Mouse (Mus musculus) bone marrow, adult 2 months (tissue): ENCODE measurements around the gene Insl3. TPM values are rescaled to one million over a fixed set of nuclear protein-coding genes. Genes with fewer than 3 reads are reported as not detected.

Source experiments
- H3K27ac ChIP-seq: fragments of 200-500 bp; 2 replicates; pipeline ENCODE4 v1.5.1; 2012; ENCODE audit warnings: low read depth, mild to moderate bottlenecking, control low read depth, inconsistent platforms, low read length; ENCODE audit not compliant: control insufficient read depth, poor library complexity, insufficient read depth
- H3K4me1 ChIP-seq: fragments of 200-500 bp; 2 replicates; pipeline ENCODE4 v1.6.1; 2011; ENCODE audit warnings: low read length; ENCODE audit not compliant: control insufficient read depth, insufficient read depth
- H3K4me3 ChIP-seq: fragments of 200-500 bp; replicated peaks from 2 replicates; pipeline ENCODE3; 2011; ENCODE audit warnings: mild to moderate bottlenecking, low read depth, low read length, control low read depth; ENCODE audit not compliant: control insufficient read depth
- CTCF ChIP-seq: fragments of 200-500 bp; IDR thresholded peaks from 2 replicates; pipeline ENCODE4 v1.5.1; 2011; ENCODE audit warnings: low read length, control low read depth; ENCODE audit not compliant: control insufficient read depth, insufficient read depth
- POLR2A ChIP-seq: fragments of 200-500 bp; IDR thresholded peaks from 2 replicates; pipeline ENCODE4 v1.6.1; 2011; ENCODE audit warnings: low read depth, mild to moderate bottlenecking, control low read depth, low read length, borderline replicate concordance; ENCODE audit not compliant: control insufficient read depth
- WGBS: fragments of 180-500 bp; shearing (Covaris S2); methylation state at CpG from one replicate; pipeline ENCODE4 v1.1.7; 2018; 5-methylcytosine and 5-hydroxymethylcytosine counted together
- polyA plus RNA-seq: library from polyadenylated mRNA; stranded (reverse); fragments of >200 nt; gene quantifications from 2 replicates; pipeline ENCODE4 v1.2.4, GENCODE M21; 2011; ENCODE audit warnings: low replicate concordance; ENCODE audit not compliant: missing spikeins, insufficient read depth, insufficient read length

Gene Insl3
- 10.2 and 16.7 TPM in 2 replicates for polyA plus RNA-seq

GRCm38 (mm10) chr8:71689028-71689427, at the start of gene Insl3:
Insl3 (plus strand) TSS chr8:71689214.
- 66% methylated on average over 33 of the region's 33 CpGs for WGBS
- no peaks in the 10 kb centered on the region; the same call in 1 of the 2 replicates for H3K4me1 ChIP-seq
- H3K27ac ChIP-seq = no peak within 1 kb of the TSS
- H3K4me3 ChIP-seq = no peak within 1 kb of the TSS
- TF ChIP-seq POLR2A (no peak), CTCF (no peak)

- no peak overlapping the region for H3K4me3 ChIP-seq
- no peak for TF ChIP-seq CTCF
- no peak for TF ChIP-seq POLR2A
- no peaks in the 10 kb centered on the region; the same call in 1 of the 2 replicates for H3K4me1 ChIP-seq
- WGBS = 72% methylated on average over 4 of the region's 4 CpGs
- H3K27ac ChIP-seq = no peak overlapping the region
Observed at GRCm38 (mm10) chr8:71639318-71639717, 49.7 kb upstream of the Insl3 start.

GRCm38 (mm10) chr8:71645510-71645909, 43.5 kb upstream of the Insl3 start:
- Histone ChIP-seq H3K27ac (no peak overlapping the region), H3K4me1 (no peaks in the 10 kb centered on the region; the same call in 1 of the 2 replicates), H3K4me3 (no peak overlapping the region)
- TF ChIP-seq POLR2A (no peak), CTCF (no peak)
- WGBS = 76% methylated on average over 9 of the region's 9 CpGs

- TF ChIP-seq POLR2A (no peak), CTCF (no peak)
- Histone ChIP-seq H3K4me3 (no peak overlapping the region), H3K4me1 (no peaks in the 10 kb centered on the region), H3K27ac (no peak overlapping the region)
- 3% methylated on average over 24 of the region's 24 CpGs for WGBS
Observed at GRCm38 (mm10) chr8:71654600-71654999, 34.4 kb upstream of the Insl3 start.

GRCm38 (mm10) chr8:71657816-71658215, 31.2 kb upstream of the Insl3 start:
- no peak overlapping the region for H3K4me3 ChIP-seq
- TF ChIP-seq POLR2A = no peak
- no peak for TF ChIP-seq CTCF
- H3K4me1 ChIP-seq = no peaks in the 10 kb centered on the region
- no peak overlapping the region for H3K27ac ChIP-seq
- 21% methylated on average over 9 of the region's 9 CpGs for WGBS

- Histone ChIP-seq H3K27ac (no peak overlapping the region), H3K4me1 (no peaks in the 10 kb centered on the region), H3K4me3 (no peak overlapping the region)
- whole genome bisulfite sequencing = 28% methylated on average over 17 of the region's 17 CpGs
- no peak for TF ChIP-seq POLR2A
- TF ChIP-seq CTCF = no peak
Observed at GRCm38 (mm10) chr8:71658515-71659049, 30.4 kb upstream of the Insl3 start.

GRCm38 (mm10) chr8:71659751-71660150, 29.3 kb upstream of the Insl3 start:
- Histone ChIP-seq H3K4me1 (no peaks in the 10 kb centered on the region), H3K27ac (no peak overlapping the region), H3K4me3 (no peak overlapping the region)
- TF ChIP-seq POLR2A (no peak), CTCF (no peak)
- 38% methylated on average over 1 of the region's 1 CpGs for WGBS

- Histone ChIP-seq H3K27ac (no peak overlapping the region), H3K4me1 (no peaks in the 10 kb centered on the region), H3K4me3 (no peak overlapping the region)
- TF ChIP-seq POLR2A = no peak
- TF ChIP-seq CTCF = peak; percentile 94
- 20% methylated on average over 36 of the region's 36 CpGs for WGBS
Observed at GRCm38 (mm10) chr8:71660325-71661120, 28.5 kb upstream of the Insl3 start.

- no peak for TF ChIP-seq POLR2A
- TF ChIP-seq CTCF = no peak
- Histone ChIP-seq H3K27ac (no peak overlapping the region), H3K4me3 (no peak overlapping the region), H3K4me1 (peaks cover 1% of the 10 kb centered on the region; the same call in 1 of the 2 replicates)
- WGBS = 1% methylated on average over 22 of the region's 22 CpGs
Observed at GRCm38 (mm10) chr8:71665331-71666130, 23.5 kb upstream of the Insl3 start.
